Mouse (Mus musculus) small intestine, adult 2 months (tissue): ENCODE measurements around the gene Asap3.

Source experiments
- CTCF ChIP-seq: fragments of 200-500 bp; IDR thresholded peaks from 2 replicates; pipeline ENCODE4 v1.5.1; 2012; ENCODE audit warnings: low read depth, mild to moderate bottlenecking, control low read depth, inconsistent platforms, low read length, moderate library complexity, mixed read lengths; ENCODE audit not compliant: insufficient replicate concordance, insufficient read length; ENCODE audit errors: extremely low read depth
- POLR2A ChIP-seq: fragments of 200-500 bp; IDR thresholded peaks from 2 replicates; pipeline ENCODE4 v1.6.1; 2012; ENCODE audit warnings: low read depth, mild to moderate bottlenecking, control low read depth, inconsistent platforms, low read length, moderate library complexity

- TF ChIP-seq POLR2A (no peak), CTCF (no peak)
Measured at GRCm38 (mm10) chr4:136171455-136171854, 34.7 kb upstream of the Asap3 start.
